Mouse (Mus musculus): ENCODE data around the gene Tbc1d23.
"Not testable (repeated sequence)": the region's sequence is repeated elsewhere in the genome, so short reads cannot be mapped to it uniquely, and the experiment has no call there.

Tbc1d23 gene

DNA sequence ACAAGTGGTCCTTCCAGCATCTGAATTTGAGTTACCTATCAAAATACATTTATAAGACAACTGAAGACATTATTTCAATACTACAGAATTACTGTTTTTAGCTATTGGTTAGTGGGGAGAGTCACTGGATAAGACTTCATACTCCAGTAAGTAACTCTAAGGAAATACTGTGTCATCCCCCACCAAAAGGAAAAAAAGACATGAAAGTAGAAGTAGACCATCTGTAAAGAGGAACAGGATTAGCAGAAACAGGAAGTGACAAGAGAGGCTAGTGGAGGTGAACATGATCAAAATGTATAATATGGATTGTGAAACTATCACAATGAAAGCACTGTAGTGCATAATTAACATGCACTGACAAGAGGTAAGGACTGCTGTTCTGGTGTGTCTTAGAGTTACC, 15.3 kb downstream of the Tbc1d23 start:
- no peak for DNase-seq (ENCODE audit: low spot score)

DNA sequence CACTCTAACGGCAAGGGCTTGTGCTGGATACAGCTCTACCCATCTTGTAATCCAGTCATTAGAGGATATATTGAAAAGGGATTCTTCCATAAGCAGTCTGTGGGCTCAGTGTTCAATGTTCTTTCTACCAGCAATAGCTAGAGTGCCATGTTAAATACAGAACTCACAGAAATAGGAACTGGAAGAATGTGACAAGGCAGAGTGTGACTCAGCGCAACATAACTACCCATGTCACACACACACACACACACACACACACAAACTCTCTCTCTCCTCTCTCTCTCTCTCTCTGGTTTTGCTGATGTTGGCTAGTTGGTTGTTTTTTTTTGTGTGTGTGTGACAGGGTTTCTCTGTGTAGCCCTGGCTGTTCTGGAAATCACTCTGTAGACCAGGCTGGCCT, 20.3 kb downstream of the Tbc1d23 start:
- DNase-seq (ENCODE audit: low spot score), result no peak

DNA sequence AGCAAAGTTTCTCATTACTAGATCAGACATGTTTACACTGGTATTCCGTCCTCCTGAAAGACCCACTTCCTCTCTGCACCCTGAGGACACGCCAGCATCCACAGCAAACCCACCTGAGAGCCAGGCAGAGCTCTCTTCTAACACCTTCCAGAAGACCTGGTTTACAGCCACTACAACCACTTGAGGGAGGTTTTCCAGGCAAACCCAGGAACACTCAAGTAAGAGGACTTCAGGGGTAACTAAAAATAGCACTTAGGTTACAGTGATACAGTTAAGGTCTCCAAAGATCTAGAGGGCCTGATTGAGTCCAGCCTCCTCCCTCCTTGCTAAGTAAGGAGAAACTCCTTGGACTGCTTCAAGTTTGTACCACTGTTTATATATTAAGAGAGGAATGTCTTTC, 23.0 kb downstream of the Tbc1d23 start:
- DNase-seq (ENCODE audit: low spot score), result no peak

DNA sequence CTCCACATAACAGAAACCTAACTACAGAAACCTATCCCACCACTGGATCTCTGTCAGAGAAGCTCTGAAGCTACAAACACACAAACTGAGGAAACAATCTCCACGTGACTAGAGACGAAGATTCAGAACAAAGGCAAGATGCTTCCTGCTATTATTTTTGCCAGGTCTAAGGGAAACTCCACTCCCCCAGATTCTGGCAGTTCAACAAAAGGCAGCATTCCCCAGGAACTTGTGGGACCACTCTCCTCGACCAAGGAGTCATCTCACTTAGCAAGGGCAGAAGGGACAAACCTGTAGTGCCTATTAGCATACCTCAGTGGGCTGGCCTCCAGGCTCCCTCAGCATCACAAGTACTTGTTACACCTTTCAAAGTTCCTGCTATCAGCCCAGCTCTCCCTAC, 34.0 kb downstream of the Tbc1d23 start:
- no peak for DNase-seq (ENCODE audit: low spot score)

DNA sequence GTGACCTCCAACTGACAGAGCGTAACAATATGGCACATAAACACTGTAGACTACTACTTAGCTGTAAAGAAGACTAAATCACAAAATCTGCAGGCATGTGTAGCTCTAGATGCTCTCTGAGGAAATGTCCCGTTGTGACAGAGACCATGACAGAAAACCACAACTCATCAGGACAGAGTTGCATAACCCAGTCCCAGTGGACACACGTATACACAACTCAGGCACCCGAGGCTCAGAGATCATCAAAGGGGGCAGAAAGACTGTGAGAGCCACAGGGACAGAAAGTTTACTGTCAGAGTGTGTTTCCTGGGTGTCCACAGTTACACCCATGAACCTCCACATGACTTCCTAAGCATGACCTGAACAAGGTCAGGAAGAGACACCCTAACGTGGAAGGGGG, 34.7 kb downstream of the Tbc1d23 start:
- no peak for DNase-seq (ENCODE audit: low spot score)

DNA sequence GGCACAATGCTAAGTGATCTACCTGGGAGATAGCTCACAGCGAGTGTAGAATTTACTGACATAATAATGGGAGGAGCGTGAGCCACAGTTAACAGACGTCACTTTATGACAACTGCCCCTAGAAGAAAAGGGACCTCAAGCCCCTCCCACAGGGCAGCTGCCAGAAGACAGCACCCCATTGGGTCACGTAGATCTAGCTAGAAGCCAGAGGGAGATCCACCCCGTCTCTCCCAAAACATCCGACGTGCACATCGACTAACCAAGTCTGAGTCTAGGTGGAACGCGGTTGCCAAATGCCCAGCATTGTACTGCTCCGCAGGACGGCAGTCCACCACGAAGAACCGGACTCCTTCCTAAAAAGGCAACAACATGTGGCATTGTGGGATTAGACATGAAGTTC, 40.1 kb downstream of the Tbc1d23 start:
- DNase-seq (ENCODE audit: low spot score), result no peak

DNA sequence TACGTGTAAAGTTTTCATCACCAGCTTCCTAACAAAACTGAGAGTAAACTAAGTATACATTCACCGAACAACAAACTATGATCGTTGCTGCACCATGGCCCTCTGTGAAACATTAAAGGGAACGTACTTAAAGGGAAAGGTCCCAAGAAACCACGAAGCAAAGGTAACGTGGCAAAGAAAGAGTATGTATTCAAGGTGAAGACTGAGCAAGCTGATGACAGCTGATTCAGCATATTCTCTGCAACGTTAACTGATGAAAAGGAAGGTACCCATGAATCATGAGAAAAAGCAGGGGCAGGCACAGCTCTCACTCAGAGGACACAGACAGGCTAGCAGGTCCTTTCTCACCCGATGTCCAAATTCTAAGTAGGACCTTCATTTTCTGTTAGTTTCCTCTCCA, 40.9 kb downstream of the Tbc1d23 start:
- no peak for DNase-seq (ENCODE audit: low spot score)

DNA sequence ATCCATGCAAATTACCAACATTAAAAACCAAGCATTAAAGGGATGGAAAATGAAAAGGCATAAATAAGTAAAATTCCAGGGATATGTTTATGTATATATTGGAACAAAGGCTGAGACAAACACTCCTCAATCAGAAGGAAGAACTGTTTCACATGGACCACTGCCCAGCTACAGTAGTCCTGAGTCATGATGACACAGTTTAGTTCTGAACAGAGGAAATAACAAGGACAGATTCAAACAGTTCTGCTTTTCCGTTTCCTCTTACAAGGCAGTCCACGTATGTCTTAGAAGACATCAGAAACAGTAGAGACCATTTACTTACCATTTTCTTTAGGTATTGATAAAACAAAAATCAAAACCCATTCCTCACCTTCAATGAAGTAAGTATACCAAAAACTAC, 41.8 kb downstream of the Tbc1d23 start:
- no peak for DNase-seq (ENCODE audit: low spot score)

DNA sequence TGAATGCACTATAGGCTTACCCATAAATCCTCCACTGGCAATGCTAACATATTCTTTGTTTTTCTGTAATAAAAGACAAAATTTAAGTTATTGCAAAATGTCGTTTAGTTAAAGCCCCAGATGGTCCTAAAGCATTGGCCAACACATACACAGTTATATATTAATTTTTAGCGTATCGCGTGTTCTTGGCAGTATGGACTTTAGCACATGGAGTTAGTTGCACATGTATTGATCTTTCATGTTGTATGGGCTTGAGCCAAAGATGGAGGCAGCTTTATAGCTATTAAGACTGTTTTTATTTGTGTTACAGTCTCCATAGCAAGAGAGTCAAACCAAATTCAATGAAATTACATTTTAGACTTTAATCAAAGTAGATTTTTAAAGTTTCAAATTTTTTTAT, 44.7 kb downstream of the Tbc1d23 start:
- DNase-seq (ENCODE audit: low spot score), result no peak

DNA sequence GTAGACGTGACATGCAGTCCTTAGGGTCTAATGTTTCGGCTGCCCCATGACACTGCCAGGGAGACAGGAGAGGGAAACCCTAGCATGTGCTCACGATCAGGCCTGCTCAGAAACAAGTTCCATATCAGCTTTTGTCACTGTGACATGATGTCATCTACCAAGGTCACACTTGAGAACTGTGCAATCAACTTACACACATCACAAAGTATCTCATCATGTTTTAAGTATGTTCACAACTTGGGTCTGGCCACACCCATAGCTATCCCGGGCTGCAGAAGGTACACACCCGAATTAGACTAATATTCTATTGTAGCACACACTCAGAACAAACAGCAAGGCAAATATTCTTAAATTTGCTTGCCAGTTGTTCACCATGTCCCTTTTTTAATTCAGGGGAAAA, 49.3 kb downstream of the Tbc1d23 start:
- DNase-seq (ENCODE audit: low spot score), result no peak

DNA sequence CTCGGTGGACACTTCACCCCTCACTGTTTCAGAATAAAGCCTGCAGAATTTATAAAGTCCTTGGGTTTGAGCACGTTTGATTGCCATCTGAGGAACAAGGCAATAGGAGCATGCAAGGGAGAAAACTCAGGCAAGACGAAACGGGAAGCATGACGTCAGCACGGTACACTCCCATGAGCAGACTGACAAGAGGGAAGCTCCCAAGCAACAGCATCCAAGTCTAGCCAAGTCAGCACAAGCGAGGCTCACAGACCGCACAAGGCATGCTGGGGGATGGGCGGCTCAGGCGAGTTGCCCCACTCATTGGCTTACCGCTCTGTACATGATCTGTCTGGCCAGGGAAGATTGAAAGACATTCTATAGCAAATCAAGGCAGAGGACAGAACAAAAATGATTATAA, 50.1 kb downstream of the Tbc1d23 start:
- no peak for DNase-seq (ENCODE audit: low spot score)

DNA sequence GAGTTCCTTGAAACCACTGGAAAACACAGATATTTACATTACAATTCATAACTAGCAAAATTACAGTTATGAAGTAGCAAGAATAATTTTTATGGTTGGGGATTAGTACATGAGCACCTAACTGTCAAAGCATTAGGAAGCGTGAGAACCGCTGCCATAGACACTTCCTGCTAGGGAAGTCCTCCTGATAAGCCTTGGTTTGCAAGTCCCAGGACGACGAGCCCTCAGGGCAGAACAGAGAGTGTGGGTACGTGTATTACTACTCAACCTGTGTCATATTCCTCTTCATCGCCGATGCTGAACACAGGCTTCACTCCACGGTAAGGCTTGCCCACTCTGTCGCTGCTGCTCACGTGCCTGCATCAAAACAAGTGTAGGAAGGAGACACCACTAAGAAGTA, 53.6 kb downstream of the Tbc1d23 start:
- DNase-seq (ENCODE audit: low spot score), result no peak

DNA sequence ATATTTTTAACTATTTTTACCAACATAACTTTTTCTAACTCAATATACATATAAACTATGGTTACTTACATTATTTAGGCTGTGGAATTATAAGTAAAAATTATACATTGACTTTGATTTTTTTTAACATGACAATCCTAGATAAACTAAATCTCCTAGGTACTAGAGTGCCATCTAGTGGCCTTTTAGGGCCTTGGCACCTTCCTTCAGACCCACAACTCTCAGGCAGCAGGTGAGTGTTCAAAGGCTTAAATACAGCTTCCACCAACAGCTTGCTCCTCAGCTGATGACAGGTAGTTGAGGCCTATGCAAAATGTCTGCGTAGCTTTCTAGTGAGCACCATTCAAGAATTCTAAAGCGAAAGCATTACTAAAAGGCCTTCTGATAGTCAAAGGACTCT, 54.0 kb downstream of the Tbc1d23 start:
- DNase-seq (ENCODE audit: low spot score), result no peak

DNA sequence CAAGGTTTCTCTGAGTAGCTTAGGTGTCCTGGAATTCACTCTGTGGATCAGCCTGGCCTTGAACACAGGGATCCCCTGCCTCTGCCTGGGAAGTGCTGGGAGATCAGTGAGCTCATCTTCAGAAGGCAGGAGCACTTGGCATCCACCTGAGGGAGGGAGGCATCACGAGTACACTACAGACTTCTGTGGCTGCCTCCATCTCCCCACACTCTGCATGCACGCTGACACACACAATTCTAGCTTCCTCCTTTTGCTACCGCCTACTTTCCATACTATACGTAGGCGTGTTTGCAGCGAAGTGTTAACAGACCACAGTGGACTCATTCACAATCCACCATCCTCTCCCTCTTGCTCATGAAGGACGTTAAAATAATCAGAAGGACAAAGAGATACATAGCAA, 55.0 kb downstream of the Tbc1d23 start:
- DNase-seq (ENCODE audit: low spot score), result no peak

DNA sequence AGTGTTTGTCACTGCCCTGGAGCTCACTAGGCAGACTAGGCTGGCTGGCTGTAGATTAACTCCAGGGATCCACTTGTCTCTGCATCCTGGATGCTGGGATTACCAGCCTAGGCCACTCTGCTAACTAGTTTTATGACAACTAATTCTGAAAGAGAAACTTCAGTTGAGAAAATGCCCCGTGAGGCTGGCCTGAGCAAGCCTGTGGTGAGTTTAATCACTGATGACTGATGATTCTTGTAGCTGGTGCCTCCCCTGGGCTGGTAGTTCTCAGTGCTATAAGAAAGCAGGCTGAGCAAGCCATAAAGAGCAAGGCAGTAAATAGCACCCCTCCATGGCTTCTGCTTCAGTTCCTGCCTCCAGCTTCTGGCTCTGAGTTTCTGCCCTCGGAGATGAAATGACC, 55.6 kb downstream of the Tbc1d23 start:
- DNase-seq (ENCODE audit: low spot score), result no peak

DNA sequence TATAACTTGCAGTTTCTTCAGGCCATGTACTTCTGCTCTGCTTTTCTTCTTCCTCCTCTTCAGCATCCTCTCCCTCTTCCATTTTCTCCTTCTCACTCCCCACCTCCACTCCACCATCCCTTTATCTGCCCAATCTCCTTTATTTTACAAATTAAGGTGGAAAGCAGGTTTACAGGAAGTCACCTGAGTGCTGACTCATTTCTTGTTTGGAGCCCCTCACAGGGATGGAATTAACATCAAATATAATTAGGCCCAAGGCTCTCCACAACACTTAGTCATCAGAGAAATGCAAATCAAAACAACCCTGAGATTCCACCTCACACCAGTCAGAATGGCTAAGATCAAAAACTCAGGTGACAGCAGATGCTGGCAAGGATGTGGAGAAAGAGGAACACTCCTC, 56.8 kb downstream of the Tbc1d23 start:
- not testable (repeated sequence) for DNase-seq (ENCODE audit: low spot score)

DNA sequence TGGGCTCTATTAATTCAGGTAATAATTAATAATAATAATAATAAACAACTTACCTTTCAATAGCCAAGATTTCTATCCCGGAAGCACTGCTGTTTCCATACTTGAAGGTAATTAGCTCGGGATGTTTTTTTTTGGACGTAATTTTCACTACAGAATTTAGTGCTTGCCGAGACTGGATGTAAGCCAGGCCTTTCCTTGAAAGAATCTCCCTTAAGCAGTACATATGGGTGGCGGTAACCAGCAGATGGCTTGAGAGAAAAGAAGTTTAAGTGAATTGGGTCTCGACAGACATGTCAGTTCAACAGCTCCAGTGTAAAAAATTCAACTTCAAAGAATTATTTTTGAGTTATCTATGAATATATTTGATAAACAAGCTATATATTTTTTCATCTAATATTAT, 59.7 kb downstream of the Tbc1d23 start:
- no peak for DNase-seq (ENCODE audit: low spot score)

DNA sequence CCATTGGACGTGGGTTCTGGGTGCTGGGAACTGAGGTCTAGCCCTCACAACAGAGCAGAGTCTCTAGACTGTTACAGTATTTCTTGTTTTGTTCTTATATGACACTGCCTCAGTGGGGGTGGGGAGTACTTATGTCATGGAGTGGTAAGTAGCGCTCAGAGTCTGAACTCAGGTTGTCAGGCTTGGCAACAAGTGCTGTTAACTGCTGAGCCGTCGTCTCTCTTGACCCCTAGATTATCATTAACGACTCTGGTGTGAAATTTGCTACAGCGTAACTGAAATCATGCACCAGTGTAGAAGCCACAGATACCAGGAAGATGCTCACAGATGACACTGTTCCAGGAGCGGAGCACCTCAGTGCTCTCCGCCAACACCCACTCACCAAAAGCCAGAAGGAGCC, 60.1 kb downstream of the Tbc1d23 start:
- DNase-seq (ENCODE audit: low spot score), result no peak

DNA sequence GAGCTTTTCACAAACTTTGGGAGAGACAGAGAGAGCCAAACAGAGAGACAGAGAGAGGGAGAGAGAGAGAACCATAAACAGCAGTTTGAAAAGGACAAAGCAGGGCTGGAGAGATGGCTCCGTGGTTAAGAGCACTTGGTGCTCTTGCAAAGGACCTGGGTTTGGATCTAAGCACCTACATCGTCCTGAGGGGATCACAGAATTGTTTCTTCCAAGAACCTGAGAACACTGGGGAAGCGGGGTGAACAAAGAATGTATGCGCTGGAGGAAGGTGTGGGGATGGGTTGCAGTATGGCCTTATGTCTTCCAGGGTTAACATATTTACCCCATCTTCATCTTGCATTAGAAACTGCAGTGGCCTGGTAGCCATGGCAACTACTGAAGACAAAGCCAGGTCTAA, 63.1 kb downstream of the Tbc1d23 start:
- DNase-seq (ENCODE audit: low spot score), result no peak

DNA sequence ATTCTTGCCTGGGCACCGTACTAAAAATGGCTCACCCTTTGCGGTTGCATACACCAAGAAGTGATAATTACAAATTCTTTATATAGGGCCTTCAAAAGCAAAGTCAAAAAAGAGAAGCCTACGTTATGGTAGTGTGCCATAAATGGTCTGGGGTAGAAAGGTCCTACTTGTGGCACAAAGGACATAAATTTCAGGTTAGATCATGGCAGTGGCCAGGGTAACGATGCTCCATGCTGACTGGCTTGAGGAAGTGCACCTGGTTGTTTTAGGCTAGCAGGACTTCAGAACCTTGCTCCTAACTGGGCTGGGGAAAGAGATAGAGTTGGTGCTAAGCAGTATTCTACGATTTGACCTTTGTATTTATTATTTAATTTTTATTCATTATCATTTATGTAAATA, 63.8 kb downstream of the Tbc1d23 start:
- no peak for DNase-seq (ENCODE audit: low spot score)

DNA sequence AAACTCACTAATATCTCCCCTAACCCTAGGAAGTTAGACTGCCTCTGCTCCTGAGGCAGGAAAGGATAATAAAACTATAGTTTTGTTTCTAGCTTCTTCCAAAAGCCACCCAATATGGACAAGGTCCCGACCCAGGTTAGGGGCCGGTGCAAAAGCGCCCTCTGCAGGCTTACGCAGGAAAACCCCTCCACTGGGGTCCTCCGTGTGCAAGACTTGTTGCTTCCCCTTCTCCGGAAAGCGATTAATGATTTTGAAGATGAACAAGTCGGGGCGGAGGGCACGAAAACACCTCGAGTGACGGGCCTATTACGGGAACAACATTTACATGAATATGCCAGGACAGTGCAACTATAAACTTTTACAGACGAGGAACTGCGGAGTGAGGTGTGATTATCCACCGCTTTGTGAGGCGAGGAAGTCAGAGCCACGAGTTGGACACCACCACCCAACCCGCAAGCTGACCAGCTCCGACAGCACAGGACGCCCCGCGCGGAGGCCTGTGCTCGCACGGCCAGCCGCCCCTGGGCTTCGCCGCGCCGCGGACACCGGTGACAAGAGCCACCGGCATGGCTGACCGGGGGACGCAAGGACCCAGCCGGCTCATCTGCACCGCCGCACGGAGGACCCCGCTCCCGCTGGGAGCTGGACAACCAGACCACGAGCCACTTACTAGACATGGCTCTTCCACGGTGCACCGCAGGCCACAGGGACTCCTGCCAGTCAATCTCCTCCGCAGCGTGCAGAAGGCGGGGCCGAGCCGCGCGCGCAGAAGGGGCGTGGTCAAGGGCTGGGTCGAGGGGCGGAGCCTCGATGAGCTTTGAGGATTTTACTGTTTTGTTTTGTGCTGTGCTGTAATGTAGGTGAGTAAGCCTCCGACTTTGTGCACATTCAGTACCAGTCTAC, 64.4 kb downstream of the Tbc1d23 start, which contains the start of gene Nit2:
TSS of gene Nit2 (minus strand) at position 731 of the 903 bp plus-strand sequence.
- DNase-seq (ENCODE audit: low spot score), result peak; percentile 84

DNA sequence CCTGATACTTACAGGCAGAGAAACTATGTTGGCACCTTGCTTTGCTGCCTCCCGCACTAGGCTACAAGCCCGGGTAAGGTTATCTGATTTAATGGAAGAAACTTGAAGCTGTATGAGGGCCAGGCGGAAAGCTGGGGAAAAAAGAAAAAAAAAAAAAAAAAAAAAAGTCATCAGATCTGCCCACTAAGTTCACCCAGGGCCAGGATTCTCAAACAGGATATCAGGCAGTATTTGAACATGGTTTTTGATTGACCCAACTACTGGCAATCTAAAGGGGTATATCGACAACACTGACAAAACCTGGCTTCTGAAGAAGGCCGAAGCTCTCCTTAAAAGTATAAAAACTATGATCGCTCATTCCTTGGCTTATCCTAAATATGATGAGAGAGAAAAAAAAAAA, 65.2 kb downstream of the Tbc1d23 start:
- DNase-seq (ENCODE audit: low spot score), result no peak

DNA sequence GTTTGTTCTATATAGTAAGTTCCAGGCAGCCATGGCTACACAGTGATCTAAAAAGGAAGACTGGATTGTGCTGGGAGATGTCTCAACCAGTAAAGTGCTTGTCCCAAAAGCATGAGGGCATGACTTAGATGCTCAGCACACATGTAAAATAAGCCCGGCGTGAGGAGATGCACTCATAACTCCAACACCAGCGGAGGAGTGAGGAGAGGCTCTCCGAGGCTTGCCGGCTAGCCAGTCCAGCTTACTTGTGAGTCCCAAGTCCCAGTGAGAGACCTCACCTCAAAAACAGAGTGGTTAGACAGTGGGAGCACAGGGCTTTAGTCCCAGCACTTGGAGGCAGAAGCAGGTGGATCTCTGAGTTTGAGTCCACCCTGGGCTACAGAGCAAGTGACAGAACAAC, 66.1 kb downstream of the Tbc1d23 start:
- DNase-seq (ENCODE audit: low spot score), result no peak

DNA sequence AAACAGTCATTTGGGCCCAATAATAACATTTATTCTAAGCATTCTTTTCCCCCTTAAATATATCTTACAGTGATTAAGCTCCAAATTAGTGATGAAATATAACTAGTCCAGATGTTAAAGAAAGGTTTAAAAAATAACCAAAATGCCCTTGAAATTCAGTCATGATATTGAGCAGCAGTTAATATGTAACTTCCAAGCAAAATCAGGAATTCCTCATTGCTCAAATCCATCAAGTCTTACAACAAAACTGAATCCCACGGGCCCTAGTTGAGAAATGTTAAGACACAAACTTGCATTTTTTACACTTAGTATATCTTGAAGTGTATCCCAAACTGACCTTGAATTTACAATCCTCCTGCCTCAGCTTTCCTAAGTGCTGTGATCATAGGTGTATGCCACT, 67.6 kb downstream of the Tbc1d23 start:
- DNase-seq (ENCODE audit: low spot score), result no peak

Measured in urinary bladder, postnatal 10 days (tissue).